Mouse (Mus musculus): ENCODE data around the gene Hist2h2ab. TPM values are rescaled to one million over a fixed set of nuclear protein-coding genes. Genes with fewer than 3 reads are reported as not detected.
"Not testable (repeated sequence)": the region's sequence is repeated elsewhere in the genome, so short reads cannot be mapped to it uniquely, and the experiment has no call there.

Hist2h2ab gene
- total RNA-seq, 2 experiments from 2014 or later = 16.7 to 16.8 TPM

- DNase-seq (ENCODE audit: low spot score in 2 of 2) = no peak
These were observed 17.2 kb downstream of the Hist2h2ab start for GRCm38 (mm10) chr3:96236834-96237334.

GRCm38 (mm10) chr3:96237335-96237903 is 17.8 kb downstream of the Hist2h2ab start:
- no peak for DNase-seq (ENCODE audit: low spot score in 2 of 2)

GRCm38 (mm10) chr3:96237904-96238511 is 18.3 kb downstream of the Hist2h2ab start:
- DNase-seq (ENCODE audit: low spot score in 2 of 2) = no peak

GRCm38 (mm10) chr3:96238954-96239793 is 19.5 kb downstream of the Hist2h2ab start, which contains the start of gene Hist2h3c2:
Gene Hist2h3c2, minus strand, starts transcription at chr3:96239127.
- peak; percentile 25 to 38 for DNase-seq (ENCODE audit: low spot score in 2 of 2)

GRCm38 (mm10) chr3:96239949-96240798 is 20.5 kb downstream of the Hist2h2ab start, which contains the start of gene Hist2h2aa2:
Gene Hist2h2aa2, minus strand, starts transcription at chr3:96240276.
- DNase-seq (ENCODE audit: low spot score in 2 of 2) = peak; percentile 95 to 98

- DNase-seq (ENCODE audit: low spot score in 2 of 2) = no peak
These were observed 21.1 kb downstream of the Hist2h2ab start for GRCm38 (mm10) chr3:96240799-96241197.

GRCm38 (mm10) chr3:96243921-96244572 is 24.4 kb downstream of the Hist2h2ab start:
- DNase-seq (ENCODE audit: low spot score in 2 of 2) = no peak

GRCm38 (mm10) chr3:96245003-96245886 is 25.6 kb downstream of the Hist2h2ab start, which contains the start of gene Hist2h2aa1:
Gene Hist2h2aa1, plus strand, starts transcription at chr3:96245497.
- peak; percentile 82 to 87 for DNase-seq (ENCODE audit: low spot score in 2 of 2)

GRCm38 (mm10) chr3:96246018-96246417 is 26.4 kb downstream of the Hist2h2ab start:
- DNase-seq (ENCODE audit: low spot score in 2 of 2) = not testable (repeated sequence)

GRCm38 (mm10) chr3:96246427-96246856 is 26.8 kb downstream of the Hist2h2ab start, which contains the start of gene Hist2h3c1:
Gene Hist2h3c1, plus strand, starts transcription at chr3:96246685.
- DNase-seq (ENCODE audit: low spot score in 2 of 2) = not testable (repeated sequence)

GRCm38 (mm10) chr3:96247356-96248140 is 27.9 kb downstream of the Hist2h2ab start:
- no peak for DNase-seq (ENCODE audit: low spot score in 2 of 2)

- no peak for DNase-seq (ENCODE audit: low spot score in 2 of 2)
These were observed 28.7 kb downstream of the Hist2h2ab start for GRCm38 (mm10) chr3:96248141-96249033.

GRCm38 (mm10) chr3:96249034-96249345 is 29.3 kb downstream of the Hist2h2ab start:
- DNase-seq (ENCODE audit: low spot score in 2 of 2) = no peak

GRCm38 (mm10) chr3:96250890-96251289 is 31.2 kb downstream of the Hist2h2ab start:
- no peak for DNase-seq (ENCODE audit: low spot score in 2 of 2)

GRCm38 (mm10) chr3:96251787-96252186 is 32.1 kb downstream of the Hist2h2ab start:
- DNase-seq (ENCODE audit: low spot score in 2 of 2) = no peak

GRCm38 (mm10) chr3:96254683-96255355 is 35.2 kb downstream of the Hist2h2ab start:
- peak in 1 of 2 experiments; percentile 26 for DNase-seq (ENCODE audit: low spot score in 2 of 2)

Measured in layer of hippocampus, postnatal 10 days (tissue).